Mouse (Mus musculus) lung, embryonic 16.5 days (tissue): ENCODE data around the gene Flywch1. TPM values are rescaled to one million over a fixed set of nuclear protein-coding genes. Genes with fewer than 3 reads are reported as not detected.
"Not testable (repeated sequence)": the region's sequence is repeated elsewhere in the genome, so short reads cannot be mapped to it uniquely, and the experiment has no call there.

Experiments used
- ATAC-seq: fragments of 200-750 bp; cut with Nextera tagmentation; 2 replicates; pipeline ENCODE4 v1.8.0; 2017; ENCODE audit warnings: low read depth, mild to moderate bottlenecking, moderate library complexity
- H3K27ac ChIP-seq: fragments of 300-500 bp; sonication (generic); 2 replicates; pipeline ENCODE4 v1.5.1; 2014; ENCODE audit warnings: mild to moderate bottlenecking, control low read depth, low read length
- H3K27me3 ChIP-seq: fragments of 300-500 bp; sonication (generic); 2 replicates; pipeline ENCODE4 v1.6.1; 2014; ENCODE audit warnings: low read depth, low read length, mixed read lengths; ENCODE audit not compliant: control insufficient read depth, insufficient read depth
- H3K36me3 ChIP-seq: fragments of 300-500 bp; sonication (generic); 2 replicates; pipeline ENCODE4 v1.6.1; 2014; ENCODE audit warnings: low read length; ENCODE audit not compliant: control insufficient read depth, insufficient read depth
- H3K4me1 ChIP-seq: fragments of 300-500 bp; sonication (generic); replicated peaks from 2 replicates; pipeline ENCODE4 v1.6.1; 2014; ENCODE audit warnings: low read length, mixed read lengths; ENCODE audit not compliant: control insufficient read depth, insufficient read depth
- H3K4me2 ChIP-seq: fragments of 300-500 bp; sonication (generic); 2 replicates; pipeline ENCODE4 v1.6.1; 2014; ENCODE audit warnings: low read depth, low read length, control low read depth
- H3K4me3 ChIP-seq: fragments of 300-500 bp; sonication (generic); 2 replicates; pipeline ENCODE4 v1.5.1; 2014; ENCODE audit warnings: mild to moderate bottlenecking, low read length, control low read depth
- H3K9ac ChIP-seq: fragments of 300-500 bp; sonication (generic); 2 replicates; pipeline ENCODE4 v1.6.1; 2014; ENCODE audit warnings: low read length, control low read depth
- H3K9me3 ChIP-seq: fragments of 300-500 bp; sonication (generic); 2 replicates; pipeline ENCODE4 v1.6.1; 2016; ENCODE audit warnings: low read length; ENCODE audit not compliant: control insufficient read depth
- WGBS: fragments of 180-500 bp; shearing (Covaris S2); extraction: QIAGEN DNeasy Blood & Tissue Kit; methylation state at CpG from one replicate; pipeline ENCODE4 v1.1.7; 2014; 5-methylcytosine and 5-hydroxymethylcytosine counted together
- polyA plus RNA-seq: library from polyadenylated mRNA; unstranded; fragments of >200 nt; fragmentation: Nextera tagmentation; extraction: Ambion mirVana; gene quantifications from 2 replicates; pipeline ENCODE4 v1.2.1, GENCODE M21; 2015

Gene Flywch1
- polyA plus RNA-seq, 1 experiment from 2014 or later, result 65.2 TPM

DNA sequence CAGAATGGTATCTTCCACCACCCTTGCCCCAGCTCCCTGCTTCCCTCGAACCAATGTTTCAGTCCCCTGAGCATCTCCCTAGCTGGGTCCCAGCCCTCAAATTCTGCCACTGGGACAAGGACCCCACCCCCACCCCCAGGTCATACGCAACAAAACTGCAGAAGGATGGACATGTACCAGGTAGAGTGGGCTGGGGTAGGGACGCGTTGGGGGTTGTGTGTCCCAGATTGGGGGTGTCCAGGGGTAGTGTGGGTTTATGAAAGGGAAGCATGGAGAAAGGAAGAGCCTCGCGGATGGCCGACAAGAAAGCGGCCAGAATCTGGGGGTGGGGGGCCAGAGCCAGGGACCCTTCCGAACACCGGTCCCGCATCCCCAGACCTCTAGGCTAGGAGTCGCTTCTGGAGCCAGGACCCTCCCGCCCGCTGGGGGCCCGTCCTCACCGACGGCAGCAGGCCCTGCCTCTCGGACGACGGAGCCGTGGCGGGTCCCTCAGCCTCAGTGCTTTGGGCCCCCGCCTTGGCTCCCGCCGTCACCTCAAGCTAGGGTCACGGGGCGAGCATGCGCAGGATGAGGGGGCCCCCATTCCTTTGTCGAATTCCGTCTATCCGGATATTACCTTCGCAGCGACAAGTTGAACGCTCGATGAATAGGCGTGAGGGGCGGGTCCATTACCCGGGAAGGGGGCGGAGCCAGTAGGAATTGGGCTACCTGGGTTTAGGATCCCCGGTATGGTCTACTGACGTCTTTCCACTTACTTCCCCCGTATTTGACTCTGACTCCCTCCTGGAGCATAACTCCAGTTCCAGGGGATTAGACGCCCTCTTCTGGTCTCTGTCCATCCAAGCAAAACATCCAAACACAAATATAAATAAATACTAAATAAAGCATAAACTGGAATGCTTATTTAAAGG, 14.4 kb upstream of the Flywch1 start, which contains the start of gene Flywch2:
Gene Flywch2, minus strand, starts transcription at position 521 of the 911 bp plus-strand sequence.
- no peaks in the 10 kb centered on the region for H3K9me3 ChIP-seq
- peak within 1 kb of the TSS; percentile 93 for H3K4me2 ChIP-seq
- no peaks in the 10 kb centered on the region for H3K27me3 ChIP-seq
- H3K36me3 ChIP-seq, result no peaks in the 10 kb centered on the region
- peak within 1 kb of the TSS; percentile 68 for H3K4me3 ChIP-seq
- no peak within 1 kb of the TSS for H3K27ac ChIP-seq
- H3K4me1 ChIP-seq, result peaks cover 17% of the 10 kb centered on the region
- 1% methylated on average over 43 of the region's 43 CpGs for WGBS
- ATAC-seq, result peak; percentile 80
- H3K9ac ChIP-seq, result peak within 1 kb of the TSS; percentile 78

DNA sequence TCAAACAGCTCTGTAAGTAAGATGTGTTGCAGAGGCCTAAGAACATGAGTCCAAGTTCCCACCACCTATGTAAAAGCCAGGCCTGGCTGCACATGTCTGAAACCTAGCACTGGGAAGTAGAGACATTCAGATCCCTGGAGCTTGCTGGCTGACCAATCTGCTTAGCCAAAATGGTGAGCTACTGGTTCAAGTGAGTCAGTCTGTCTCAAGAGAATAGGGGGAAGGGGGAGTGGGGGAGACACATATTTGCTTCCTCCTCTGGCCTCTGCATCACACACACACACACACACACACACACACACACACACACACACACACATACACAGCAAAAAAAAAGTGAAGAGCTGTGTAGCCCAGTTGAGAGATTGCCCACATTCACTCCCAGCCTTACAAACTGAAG, 11.9 kb upstream of the Flywch1 start:
- Histone ChIP-seq H3K9me3 (no peaks in the 10 kb centered on the region), H3K4me3 (no peak overlapping the region), H3K4me1 (peaks cover 6% of the 10 kb centered on the region), H3K4me2 (no peak overlapping the region), H3K27me3 (no peaks in the 10 kb centered on the region), H3K9ac (no peak overlapping the region), H3K36me3 (no peaks in the 10 kb centered on the region), H3K27ac (no peak overlapping the region)
- ATAC-seq, result no peak

DNA sequence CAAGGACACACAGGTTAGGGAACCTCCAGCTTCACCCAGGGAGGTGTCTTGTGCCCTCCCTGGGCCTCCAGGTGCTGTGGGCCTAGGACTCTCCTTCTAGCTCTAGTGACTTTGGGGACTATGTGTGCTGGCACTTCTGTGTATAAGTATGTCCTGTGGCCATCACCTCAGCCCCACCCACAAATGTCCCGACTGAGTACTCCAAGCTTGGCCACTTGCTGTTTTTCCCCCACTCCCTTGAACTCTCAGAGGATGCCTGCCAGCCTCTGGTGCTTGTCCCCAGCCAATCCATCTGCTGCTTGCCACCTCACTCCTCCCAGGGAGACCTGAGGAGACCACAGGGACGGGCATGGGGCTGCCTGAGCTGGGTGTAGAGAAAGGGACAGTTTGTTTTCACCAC, 7.0 kb upstream of the Flywch1 start:
- 43% methylated on average over 2 of the region's 2 CpGs for WGBS
- Histone ChIP-seq H3K9me3 (no peaks in the 10 kb centered on the region), H3K27ac (no peak overlapping the region), H3K4me2 (no peak overlapping the region), H3K4me3 (no peak overlapping the region), H3K27me3 (no peaks in the 10 kb centered on the region), H3K36me3 (no peaks in the 10 kb centered on the region), H3K4me1 (0 out of 2 replicates have a peak, but pooled peaks cover 2% of the 10 kb centered on the region), H3K9ac (0 out of 2 replicates have a peak overlapping the region, but pooled peaks have one; percentile 28)
- ATAC-seq, result no peak

DNA sequence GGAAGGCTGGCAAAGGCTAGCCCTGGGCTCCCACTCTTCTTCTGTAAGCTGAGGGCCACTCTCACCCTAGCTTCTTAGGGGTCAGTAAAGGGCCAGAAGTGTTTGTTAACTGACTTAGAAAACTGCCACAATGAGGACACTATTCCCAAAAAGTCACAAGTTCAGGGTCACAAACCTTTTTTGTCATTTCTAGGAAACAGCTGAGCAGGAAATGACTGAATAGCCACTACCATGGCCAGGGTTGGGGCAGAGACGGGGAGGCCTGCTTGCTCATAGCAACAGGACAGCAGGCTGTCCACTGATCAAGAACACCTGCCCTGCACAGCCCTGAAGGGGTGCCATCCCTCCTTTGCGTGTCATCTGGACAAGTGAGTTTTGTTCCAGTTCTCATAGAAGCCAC, 5.7 kb upstream of the Flywch1 start:
- no peak for ATAC-seq
- H3K4me2 ChIP-seq, result no peak overlapping the region
- 0 out of 2 replicates have a peak, but pooled peaks cover 2% of the 10 kb centered on the region for H3K4me1 ChIP-seq
- no peak overlapping the region for H3K4me3 ChIP-seq
- no peaks in the 10 kb centered on the region for H3K27me3 ChIP-seq
- no peaks in the 10 kb centered on the region for H3K36me3 ChIP-seq
- H3K27ac ChIP-seq, result no peak overlapping the region
- H3K9me3 ChIP-seq, result no peaks in the 10 kb centered on the region
- 62% methylated on average over 2 of the region's 2 CpGs for WGBS
- H3K9ac ChIP-seq, result no peak overlapping the region

DNA sequence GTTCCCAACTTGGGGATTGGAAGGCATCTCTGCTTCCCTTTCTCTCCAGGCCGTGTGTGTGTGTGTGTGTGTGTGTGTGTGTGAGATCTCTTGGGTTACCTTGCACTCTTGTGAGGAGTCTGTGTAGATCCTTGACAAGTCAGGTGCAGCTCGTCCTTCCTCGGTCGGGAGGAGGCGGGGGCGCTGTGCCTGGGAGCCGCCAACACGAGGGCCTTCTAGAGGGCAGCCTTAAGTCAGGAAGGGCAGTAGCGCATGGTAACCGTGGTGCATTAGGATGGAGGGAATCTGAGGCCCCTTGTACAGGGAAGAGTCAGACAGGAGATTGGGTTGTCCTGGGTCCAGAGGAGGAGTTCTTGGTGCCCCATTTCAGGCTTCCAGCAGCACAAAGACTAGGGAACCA, 4.8 kb upstream of the Flywch1 start:
- H3K4me1 ChIP-seq, result peaks cover 2% of the 10 kb centered on the region; the same call in 1 of the 2 replicates
- no peaks in the 10 kb centered on the region for H3K27me3 ChIP-seq
- H3K9me3 ChIP-seq, result no peaks in the 10 kb centered on the region
- H3K4me2 ChIP-seq, result no peak overlapping the region
- no peak overlapping the region for H3K4me3 ChIP-seq
- ATAC-seq, result no peak
- no peaks in the 10 kb centered on the region for H3K36me3 ChIP-seq
- 61% methylated on average over 10 of the region's 10 CpGs for WGBS
- H3K9ac ChIP-seq, result no peak overlapping the region
- H3K27ac ChIP-seq, result no peak overlapping the region

DNA sequence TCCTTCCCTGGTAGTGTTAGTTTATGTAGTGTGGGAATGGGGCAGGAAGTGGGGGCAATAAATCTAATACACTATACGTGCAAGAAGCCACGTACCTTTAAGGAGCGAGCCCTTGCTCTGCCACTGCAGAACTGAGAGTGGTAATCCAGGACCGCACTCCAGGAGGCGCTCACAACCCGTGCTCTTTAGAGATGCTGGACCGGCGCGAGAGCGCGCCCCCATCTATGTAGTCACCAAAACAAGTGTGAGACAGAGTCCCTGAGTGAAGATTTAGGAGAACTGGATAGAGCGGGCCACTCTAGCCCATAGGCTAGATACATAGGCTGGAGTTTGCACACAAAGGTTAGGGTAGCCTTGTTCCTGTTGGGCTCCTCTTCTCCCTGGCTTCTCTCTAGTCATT, 2.7 kb upstream of the Flywch1 start:
- no peak overlapping the region for H3K9ac ChIP-seq
- H3K27me3 ChIP-seq, result no peaks in the 10 kb centered on the region
- ATAC-seq, result peak; percentile 66
- H3K4me3 ChIP-seq, result no peak overlapping the region
- no peaks in the 10 kb centered on the region for H3K36me3 ChIP-seq
- WGBS, result 4% methylated on average over 12 of the region's 12 CpGs
- H3K9me3 ChIP-seq, result no peaks in the 10 kb centered on the region
- H3K27ac ChIP-seq, result no peak overlapping the region
- H3K4me1 ChIP-seq, result peaks cover 7% of the 10 kb centered on the region
- H3K4me2 ChIP-seq, result peak overlapping the region; percentile 24; the same call in 1 of the 2 replicates

DNA sequence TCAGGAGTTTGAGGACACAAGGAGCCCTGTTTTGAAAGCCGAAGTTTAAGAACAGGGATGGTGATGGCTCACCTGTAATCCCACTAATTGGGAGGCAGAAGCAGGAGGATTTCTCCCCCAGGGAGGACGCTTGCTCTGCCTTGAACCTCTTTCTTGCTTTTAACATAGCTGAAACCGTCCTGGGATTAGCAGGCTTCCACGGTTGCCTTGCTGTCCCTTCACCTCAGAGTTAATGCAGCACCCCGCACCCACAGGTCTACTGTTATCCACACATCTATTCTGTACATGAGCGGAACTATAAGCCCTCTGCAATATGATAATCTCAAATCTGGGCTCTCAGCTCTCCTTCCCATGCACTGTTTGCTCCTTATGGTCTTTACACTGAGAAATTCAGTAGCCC, 2.3 kb upstream of the Flywch1 start:
- 55% methylated on average over 6 of the region's 6 CpGs for WGBS
- H3K4me3 ChIP-seq, result no peak overlapping the region
- ATAC-seq, result no peak
- H3K4me2 ChIP-seq, result no peak overlapping the region
- H3K9ac ChIP-seq, result no peak overlapping the region
- H3K27ac ChIP-seq, result no peak overlapping the region
- H3K4me1 ChIP-seq, result peaks cover 7% of the 10 kb centered on the region
- H3K36me3 ChIP-seq, result no peaks in the 10 kb centered on the region
- H3K27me3 ChIP-seq, result no peaks in the 10 kb centered on the region
- no peaks in the 10 kb centered on the region for H3K9me3 ChIP-seq

DNA sequence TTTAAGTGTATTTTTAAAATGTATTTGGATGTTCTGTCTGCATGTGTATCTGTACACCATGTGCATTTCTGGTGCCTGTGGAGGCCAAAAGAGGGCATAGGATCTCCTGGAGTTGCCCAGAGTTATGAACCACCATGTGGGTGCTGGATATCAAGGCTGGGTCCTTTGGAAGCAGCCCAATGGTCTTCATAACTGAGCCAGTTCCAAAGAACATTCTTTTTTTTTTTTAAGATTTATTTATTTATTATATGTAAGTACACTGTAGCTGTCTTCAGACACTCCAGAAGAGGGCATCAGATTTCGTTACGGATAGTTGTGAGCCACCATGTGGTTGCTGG, 786 bp upstream of the Flywch1 start:
- not testable (repeated sequence) for H3K27ac ChIP-seq, H3K9ac ChIP-seq, H3K4me2 ChIP-seq, H3K4me3 ChIP-seq, H3K9me3 ChIP-seq, H3K27me3 ChIP-seq, H3K4me1 ChIP-seq, H3K36me3 ChIP-seq, ATAC-seq
- 48% methylated on average over 2 of the region's 2 CpGs for WGBS

DNA sequence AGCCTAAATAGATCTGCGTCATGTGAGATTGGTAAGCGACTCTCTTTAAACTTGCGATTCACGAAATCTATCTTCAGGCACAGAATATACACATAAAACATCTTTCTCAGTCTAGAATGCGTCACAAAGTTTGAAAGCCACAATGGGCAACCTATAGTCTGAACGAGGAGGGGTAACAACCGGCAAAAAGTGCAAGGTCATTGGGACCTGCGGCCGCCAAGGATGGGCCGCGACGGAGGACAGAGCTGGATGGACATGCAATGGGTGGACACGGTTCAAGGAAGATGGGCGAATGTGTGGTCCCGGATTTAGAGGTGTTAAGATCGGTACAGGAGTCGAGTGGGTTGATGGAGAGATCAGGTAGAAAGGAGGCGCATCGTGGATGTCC, 512 bp downstream of the Flywch1 start:
- ATAC-seq, result peak; percentile 28
- Histone ChIP-seq H3K4me2 (peak overlapping the region; percentile 90), H3K4me1 (peaks cover 7% of the 10 kb centered on the region), H3K4me3 (peak overlapping the region; percentile 97), H3K9ac (peak overlapping the region; percentile 97), H3K36me3 (peaks cover 3% of the 10 kb centered on the region; the same call in 1 of the 2 replicates), H3K9me3 (no peaks in the 10 kb centered on the region), H3K27ac (peak overlapping the region; percentile 69), H3K27me3 (no peaks in the 10 kb centered on the region)
- under 1% methylated on average over 19 of the region's 19 CpGs for WGBS
